In the genomic region with DNA sequence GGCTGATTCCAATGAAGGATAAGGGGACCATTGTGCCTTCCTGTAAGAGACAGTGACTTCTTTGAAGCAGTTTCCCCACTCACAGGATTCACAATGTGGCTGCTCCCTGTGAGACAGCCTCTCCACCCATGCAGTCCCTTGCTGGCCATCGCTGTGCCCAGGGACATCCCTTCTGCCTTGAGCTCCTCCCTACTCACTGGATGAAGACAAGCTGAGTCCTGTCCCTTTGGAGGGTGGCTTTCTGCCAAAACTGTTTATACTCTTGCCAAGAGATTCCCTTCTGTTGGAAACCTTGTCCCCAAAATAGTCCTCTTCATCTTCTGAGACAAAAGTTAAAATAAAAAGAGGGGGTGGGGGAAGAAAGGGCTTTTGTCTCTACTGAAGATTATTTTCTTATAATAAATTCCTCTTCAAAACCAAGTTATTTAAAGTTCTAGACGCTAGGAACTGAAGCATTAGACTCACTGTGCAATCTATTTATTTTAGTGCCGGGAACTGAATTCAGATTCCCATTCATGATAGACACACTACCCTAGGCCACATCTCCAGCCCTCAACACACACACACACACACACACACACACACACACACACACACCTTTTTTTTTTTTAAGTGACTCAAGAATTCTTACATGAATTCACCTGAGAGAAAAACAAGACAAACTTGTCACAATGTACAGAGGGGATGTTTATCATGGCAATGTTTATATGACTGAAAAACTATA, we compare ENCODE assay signal across 8 mouse cellular contexts.
DNase-seq lines count a peak whose midpoint lies in the region; ATAC-seq and TF ChIP-seq lines count a peak whose summit lies in the region.

No protein-coding gene starts in this region.

- TF ChIP-seq POLR2A in kidney, adult 2 months (IDR thresholded peaks at IDR 0.05; ENCODE audit: low read depth, low read length): no peak
- TF ChIP-seq POLR2A in thymus, adult 2 months (IDR thresholded peaks at IDR 0.05; ENCODE audit: control insufficient read depth, extremely low read depth, insufficient read depth, low read length, poor library complexity): no peak

- WGBS in kidney, adult 2 months: 64% methylated on average over 3 of the region's 3 CpGs
- WGBS in kidney, embryonic 15.5 days: 66% methylated on average over 3 of the region's 3 CpGs
- 55% methylated on average over 3 of the region's 3 CpGs for WGBS in intestine, embryonic 16.5 days
- 93% methylated on average over 3 of the region's 3 CpGs for WGBS in thymus, adult 2 months

- no peaks in the 10 kb centered on the region for H3K27me3 ChIP-seq in kidney, adult 2 months (replicated peaks; ENCODE audit: control insufficient read depth, insufficient read depth, low read length)
- H3K27me3 ChIP-seq in kidney, embryonic 15.5 days: no peaks in the 10 kb centered on the region
- H3K27me3 ChIP-seq in intestine, embryonic 16.5 days (replicated peaks; ENCODE audit: control insufficient read depth, insufficient read depth, low read length): no peaks in the 10 kb centered on the region
- no peaks in the 10 kb centered on the region for H3K27me3 ChIP-seq in thymus, adult 2 months (ENCODE audit: control insufficient read depth, insufficient read depth, low read length)

- no peak for ATAC-seq in kidney, embryonic 15.5 days (replicated peaks; ENCODE audit: low FRiP score)
- peak; percentile 59 for ATAC-seq in intestine, embryonic 16.5 days

- no peak for TF ChIP-seq CTCF in kidney, adult 2 months (conservative IDR thresholded peaks at IDR 0.05; ENCODE audit: insufficient read depth, insufficient read length, low read depth, low read length)
- no peak for TF ChIP-seq CTCF in thymus, adult 2 months (IDR thresholded peaks at IDR 0.05; ENCODE audit: borderline replicate concordance, control insufficient read depth, extremely low read depth, insufficient read depth, low read length, poor library complexity)

- no peak overlapping the region for H3K9ac ChIP-seq in kidney, embryonic 15.5 days
- H3K9ac ChIP-seq in intestine, embryonic 16.5 days (ENCODE audit: low read depth, low read length): no peak overlapping the region

- no peak overlapping the region for H3K4me3 ChIP-seq in kidney, adult 2 months (ENCODE audit: insufficient read depth, low read depth, low read length)
- no peak overlapping the region for H3K4me3 ChIP-seq in kidney, embryonic 15.5 days (replicated peaks)
- no peak overlapping the region for H3K4me3 ChIP-seq in intestine, embryonic 16.5 days (ENCODE audit: low read length)
- no peak overlapping the region for H3K4me3 ChIP-seq in thymus, adult 2 months (ENCODE audit: control insufficient read depth, insufficient read depth, low read length)

- DNase-seq in kidney, adult 2 months: peak; percentile 63
- peak; percentile 26 for DNase-seq in MN1 (ENCODE audit: low spot score)
- peak; percentile 52 to 56 for DNase-seq in adrenal gland, postnatal 36 days
- no peak for DNase-seq in ovary, adult 18-20 months (ENCODE audit: low spot score)
- no peak for DNase-seq in layer of hippocampus, adult 11-12 months (ENCODE audit: low spot score)
- DNase-seq in thymus, adult 2 months: no peak

- H3K4me2 ChIP-seq in kidney, embryonic 15.5 days: no peak overlapping the region
- H3K4me2 ChIP-seq in intestine, embryonic 16.5 days (ENCODE audit: low read depth, low read length): no peak overlapping the region

- no peaks in the 10 kb centered on the region for H3K36me3 ChIP-seq in kidney, adult 2 months (ENCODE audit: control insufficient read depth, insufficient read depth, low read length)
- H3K36me3 ChIP-seq in kidney, embryonic 15.5 days: no peaks in the 10 kb centered on the region
- H3K36me3 ChIP-seq in intestine, embryonic 16.5 days (ENCODE audit: control insufficient read depth, insufficient read depth, low read length): no peaks in the 10 kb centered on the region
- H3K36me3 ChIP-seq in thymus, adult 2 months (ENCODE audit: control insufficient read depth, insufficient read depth, low read length): no peaks in the 10 kb centered on the region

- 0 out of 2 replicates have a peak, but pooled peaks cover 3% of the 10 kb centered on the region for H3K4me1 ChIP-seq in kidney, adult 2 months (ENCODE audit: control insufficient read depth, insufficient read depth, low read length)
- 0 out of 2 replicates have a peak, but pooled peaks cover 2% of the 10 kb centered on the region for H3K4me1 ChIP-seq in kidney, embryonic 15.5 days
- H3K4me1 ChIP-seq in intestine, embryonic 16.5 days (ENCODE audit: control insufficient read depth, insufficient read depth, low read length): 0 out of 2 replicates have a peak, but pooled peaks cover 2% of the 10 kb centered on the region
- H3K4me1 ChIP-seq in thymus, adult 2 months (replicated peaks; ENCODE audit: control insufficient read depth, insufficient read depth, low read length): no peaks in the 10 kb centered on the region

- H3K27ac ChIP-seq in kidney, adult 2 months (ENCODE audit: insufficient read depth, low read depth, low read length): no peak overlapping the region
- H3K27ac ChIP-seq in kidney, embryonic 15.5 days: no peak overlapping the region
- H3K27ac ChIP-seq in intestine, embryonic 16.5 days (ENCODE audit: low read length): no peak overlapping the region
- no peak overlapping the region for H3K27ac ChIP-seq in thymus, adult 2 months (ENCODE audit: control insufficient read depth, insufficient read depth, low read length)

- no peaks in the 10 kb centered on the region for H3K9me3 ChIP-seq in kidney, embryonic 15.5 days (replicated peaks)
- H3K9me3 ChIP-seq in intestine, embryonic 16.5 days (ENCODE audit: control insufficient read depth, low read length): no peaks in the 10 kb centered on the region

Comparison
In these comparisons a context has a peak if more than half of its experiments do, and no peak if none do; other contexts are left out.
1. DNase-seq: peak in kidney, adult 2 months (single experiment), MN1 (single experiment) and adrenal gland, postnatal 36 days (2 of 2); none in ovary, adult 18-20 months (single experiment), layer of hippocampus, adult 11-12 months (single experiment) and thymus, adult 2 months (single experiment).